20 mouse cellular contexts compared by ENCODE assay signal in the genomic region with DNA sequence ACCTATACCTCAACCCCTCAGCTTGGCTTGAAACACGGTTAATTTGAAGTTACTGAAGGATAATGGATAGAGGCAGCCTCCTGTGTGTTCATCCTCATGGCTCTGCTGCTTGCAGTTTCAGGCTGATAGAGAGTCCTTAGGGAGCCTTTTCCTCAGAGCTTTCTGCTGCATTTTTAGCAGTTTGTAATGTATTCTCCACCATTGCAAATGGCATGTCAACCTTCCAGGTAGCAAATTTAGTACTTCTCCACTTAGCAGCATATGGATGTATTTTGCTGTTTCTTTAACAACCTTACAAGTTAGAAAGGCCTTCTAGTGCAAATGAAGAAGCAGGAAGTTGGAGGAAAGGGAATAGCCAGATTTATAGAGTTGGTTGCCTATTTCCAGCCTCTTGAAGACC. TPM values are rescaled to one million over a fixed set of nuclear protein-coding genes. Genes with fewer than 3 reads are reported as not detected.
"Had no signal": no experiment of that assay in that cellular context is flagged by ENCODE, and none has a peak within 500 bp of the region (broad histone marks: within the 10 kb centered on the region; RNA-seq: fewer than 3 reads in every experiment).

No protein-coding gene starts in this region.

- H3K27me3 ChIP-seq: neural tube, embryonic 13.5 days; neural tube, embryonic 15.5 days; stomach, embryonic 15.5 days had no signal

- H3K4me3 ChIP-seq: neural tube, embryonic 13.5 days; neural tube, embryonic 15.5 days; stomach, embryonic 15.5 days had no signal

- H3K9me3 ChIP-seq: neural tube, embryonic 13.5 days; neural tube, embryonic 15.5 days; stomach, embryonic 15.5 days had no signal

- H3K9ac ChIP-seq: neural tube, embryonic 13.5 days; neural tube, embryonic 15.5 days; stomach, embryonic 15.5 days had no signal

- DNase-seq: retina, postnatal 1 day; right cerebral cortex, adult 18-20 months; right cerebral cortex, postnatal 14 days; right cerebral cortex, postnatal 25 days; right cerebral cortex, postnatal 4 days; spleen, adult 18-20 months; thymus, adult 18-20 months; thymus, adult 2 months; thymus, postnatal 14 days; thymus, postnatal 25 days; thymus, postnatal 36 days; thymus, postnatal 4 days had no signal

- H3K27ac ChIP-seq: neural tube, embryonic 13.5 days; neural tube, embryonic 15.5 days; stomach, embryonic 15.5 days; stomach, postnatal 0 days had no signal

- H3K4me2 ChIP-seq: neural tube, embryonic 13.5 days; neural tube, embryonic 15.5 days; stomach, embryonic 15.5 days had no signal

- H3K4me1 ChIP-seq: neural tube, embryonic 13.5 days; neural tube, embryonic 15.5 days; stomach, embryonic 15.5 days had no signal

- H3K36me3 ChIP-seq: neural tube, embryonic 13.5 days; neural tube, embryonic 15.5 days; stomach, embryonic 15.5 days had no signal

RNA-seq across cellular contexts. Expression of a gene that starts 36.1 kb away (rescaled TPM):
- total RNA-seq: neutrophil, adult 5-6 weeks had no signal
- polyA plus RNA-seq: neural tube, embryonic 14.5 days; small intestine, adult 2 months; spleen, adult 2 months; stomach, embryonic 15.5 days; stomach, postnatal 0 days; thymus, adult 2 months had no signal
